Mouse (Mus musculus): ENCODE data around the gene Anxa7.

Anxa7 gene

GRCm38 (mm10) chr14:20431726-20432125, 48.2 kb downstream of the Anxa7 start:
- DNase-seq = no peak

GRCm38 (mm10) chr14:20429833-20430232, 50.1 kb downstream of the Anxa7 start:
- no peak for DNase-seq

DNA sequence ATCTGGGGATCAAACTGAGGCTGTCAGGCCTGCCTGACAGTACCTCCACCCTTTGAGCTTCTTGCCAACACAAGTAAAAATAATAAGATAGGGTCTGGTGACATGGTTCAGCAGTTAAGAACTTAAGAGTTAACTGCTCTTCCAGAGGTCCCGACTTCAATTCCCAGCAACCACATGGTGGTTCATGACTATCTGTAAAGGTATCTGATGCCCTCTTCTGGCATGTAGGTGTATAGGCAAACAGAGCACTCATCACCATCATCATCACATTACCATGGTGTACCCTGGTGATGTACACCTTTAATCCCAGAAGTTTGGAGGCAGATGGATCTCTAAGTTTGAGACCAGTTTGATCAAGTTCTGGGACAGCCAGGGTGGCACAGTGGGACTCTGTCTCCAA, 51.3 kb downstream of the Anxa7 start:
- DNase-seq = no peak

DNA sequence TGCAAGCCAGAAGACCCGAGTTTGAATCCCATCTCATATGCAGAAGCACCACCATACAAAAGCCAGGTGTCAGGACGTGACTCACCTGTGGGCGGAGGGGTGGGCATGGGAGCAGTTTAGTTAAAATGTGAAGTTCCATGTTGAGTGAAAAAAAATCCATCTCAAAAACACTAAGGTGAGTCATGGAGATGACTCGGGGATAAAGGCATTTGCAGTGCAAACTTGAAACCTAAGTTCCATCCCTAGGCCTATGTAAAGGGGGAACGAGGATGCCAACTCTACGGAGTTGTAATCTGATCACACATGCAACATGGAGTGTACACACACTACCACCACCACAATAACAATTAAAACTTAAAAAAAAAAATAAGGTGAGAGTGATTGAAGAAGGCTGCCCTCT, 56.9 kb downstream of the Anxa7 start:
- DNase-seq = no peak

DNA sequence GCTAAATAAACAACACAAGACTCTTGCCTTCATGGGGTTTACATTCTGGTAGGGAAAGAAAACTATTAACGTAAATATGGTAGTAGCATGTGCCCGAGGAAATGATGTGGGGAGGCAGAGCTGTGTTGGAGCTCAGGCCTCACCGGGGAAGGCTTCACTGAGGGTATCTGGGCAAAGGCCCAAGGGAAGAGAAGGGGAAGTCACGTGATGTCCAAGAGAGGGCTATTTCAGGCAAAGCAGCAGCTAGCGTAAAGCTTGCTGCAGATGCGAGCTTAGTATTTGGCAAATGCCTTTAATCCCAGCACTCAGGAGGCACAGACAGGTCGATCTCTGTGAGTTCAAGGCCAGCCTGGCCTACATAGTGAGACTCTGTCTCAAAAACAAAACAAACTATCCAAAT, 57.7 kb downstream of the Anxa7 start:
- DNase-seq = peak; percentile 27

Measured in kidney, postnatal 10 days (tissue).